8 mouse cellular contexts compared by ENCODE assay signal in the genomic region with DNA sequence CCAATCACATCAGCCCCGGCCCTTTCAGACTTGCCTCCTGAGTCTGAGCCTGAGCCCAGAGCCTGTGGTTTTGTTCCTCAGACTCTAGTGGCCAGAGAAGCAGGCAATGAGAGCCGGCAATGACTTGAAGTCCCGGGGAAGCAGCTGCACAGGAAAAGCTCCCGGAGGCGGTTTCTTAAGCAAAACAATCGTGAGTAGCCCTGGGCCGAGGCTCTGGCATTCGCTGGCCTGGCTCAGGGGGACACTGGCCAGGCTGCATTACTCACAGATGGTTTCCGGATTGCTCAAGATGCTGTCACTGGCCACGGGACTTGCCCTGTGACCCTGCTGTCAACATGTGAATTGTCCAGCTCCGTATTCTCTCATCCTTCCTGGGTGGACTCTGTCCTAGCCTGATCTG. TPM values are rescaled to one million over a fixed set of nuclear protein-coding genes. Genes with fewer than 3 reads are reported as not detected.
DNase-seq lines count a peak whose midpoint lies in the region; ATAC-seq and TF ChIP-seq lines count a peak whose summit lies in the region.

No protein-coding gene starts in this region.

- no peak overlapping the region for H3K4me2 ChIP-seq in lung, postnatal 0 days (replicated peaks; ENCODE audit: low read depth, low read length)

- intact Hi-C loops in gastrocnemius, postnatal 14 days (cut with DNase I; ENCODE audit: low total_unique reads) = no loop called here

- H3K4me1 ChIP-seq in cerebellum, adult 2 months (ENCODE audit: control insufficient read depth, insufficient read depth, low read length) = peaks cover 7% of the 10 kb centered on the region; the same call in 1 of the 2 replicates
- no peaks in the 10 kb centered on the region; the same call in 1 of the 2 replicates for H3K4me1 ChIP-seq in lung, postnatal 0 days (ENCODE audit: insufficient read depth, low read depth, low read length)

- H3K27me3 ChIP-seq in cerebellum, adult 2 months (ENCODE audit: control insufficient read depth, insufficient read depth, low read length) = no peaks in the 10 kb centered on the region
- H3K27me3 ChIP-seq in lung, postnatal 0 days (replicated peaks; ENCODE audit: insufficient read depth, low read length) = peaks cover 5% of the 10 kb centered on the region; the same call in 1 of the 2 replicates

- H3K4me3 ChIP-seq in cerebellum, adult 2 months (replicated peaks; ENCODE audit: insufficient read depth, low read depth, low read length) = no peak overlapping the region
- no peak overlapping the region for H3K4me3 ChIP-seq in lung, postnatal 0 days (ENCODE audit: low read depth, low read length)

- H3K27ac ChIP-seq in cerebellum, adult 2 months (ENCODE audit: insufficient read depth, low read length) = no peak overlapping the region
- H3K27ac ChIP-seq in lung, postnatal 0 days (ENCODE audit: low read length) = no peak overlapping the region

- peak; percentile 23 for DNase-seq in right cerebral cortex, adult 18-20 months
- DNase-seq in right cerebral cortex, adult 2 months (ENCODE audit: low spot score in 2 of 2) = no peak
- peak; percentile 15 to 30 for DNase-seq in cerebellum, adult 2 months
- peak; percentile 82 for DNase-seq in gastrocnemius, postnatal 14 days
- peak; percentile 34 to 43 for DNase-seq in kidney, postnatal 36 days
- DNase-seq in lung, postnatal 0 days (ENCODE audit: low spot score) = peak; percentile 26
- no peak for DNase-seq in thymus, postnatal 36 days
- no peak for DNase-seq in spleen, postnatal 10 days (ENCODE audit: low spot score in 2 of 2)

- H3K36me3 ChIP-seq in lung, postnatal 0 days (ENCODE audit: insufficient read depth, low read length) = no peaks in the 10 kb centered on the region

- TF ChIP-seq POLR2A in cerebellum, adult 2 months (IDR thresholded peaks at IDR 0.05; ENCODE audit: borderline replicate concordance, insufficient read depth, low read length) = no peak

- WGBS in cerebellum, adult 2 months = 19% methylated on average over 11 of the region's 11 CpGs
- 23% methylated on average over 11 of the region's 11 CpGs for WGBS in lung, postnatal 0 days

- no peak overlapping the region for H3K9ac ChIP-seq in lung, postnatal 0 days (replicated peaks; ENCODE audit: low read depth)

- TF ChIP-seq EP300 in lung, postnatal 0 days (IDR thresholded peaks at IDR 0.05) = no peak

- ATAC-seq in lung, postnatal 0 days = peak; percentile 50

- H3K9me3 ChIP-seq in lung, postnatal 0 days (ENCODE audit: low read length) = no peaks in the 10 kb centered on the region

- no peak for TF ChIP-seq CTCF in cerebellum, adult 2 months (IDR thresholded peaks at IDR 0.05; ENCODE audit: borderline replicate concordance, insufficient read depth, low read depth, low read length)
- no peak for TF ChIP-seq CTCF in lung, postnatal 0 days (IDR thresholded peaks at IDR 0.05)

RNA-seq across cellular contexts. Expression of a gene that starts 33.8 kb away (rescaled TPM):
- 6.6 and 8.4 TPM in 2 replicates for polyA plus RNA-seq in cerebellum, adult 2 months (2012; rRNA removed)
- 1 to 10 TPM in 1 of 2 experiments, under 1 TPM in 1; 0.86 to 2.1 TPM for total RNA-seq in gastrocnemius, postnatal 14 days (2021)
- polyA plus RNA-seq in lung, postnatal 0 days (2015; fragmentation: Nextera tagmentation; extraction: Ambion mirVana) = 29.5 and 30.2 TPM in 2 replicates

Comparison
In these comparisons a context has a peak if more than half of its experiments do, and no peak if none do; other contexts are left out.
1. DNase-seq: peak in right cerebral cortex, adult 18-20 months (single experiment), cerebellum, adult 2 months (2 of 2), gastrocnemius, postnatal 14 days (single experiment), kidney, postnatal 36 days (2 of 2) and lung, postnatal 0 days (single experiment); none in right cerebral cortex, adult 2 months (0 of 2), thymus, postnatal 36 days (0 of 2) and spleen, postnatal 10 days (0 of 2).